Mouse (Mus musculus) kidney, adult 2 months (tissue): ENCODE measurements at regions not wholly inside any gene's neighbourhood (a gene's known extent, or its start where the extent isn't known, plus 50 kb on each side); places are given as distances from the start of the nearest gene placed in this dataset.

Experiments
- CTCF ChIP-seq: fragments of 200-500 bp; conservative IDR thresholded peaks from 2 replicates; pipeline ENCODE4 v1.5.1; 2011; ENCODE audit warnings: low read depth, mild to moderate bottlenecking, control low read depth, low read length, moderate library complexity, mixed read lengths; ENCODE audit not compliant: insufficient read depth, insufficient read length
- POLR2A ChIP-seq: fragments of 200-500 bp; IDR thresholded peaks from one replicate; pipeline ENCODE4 v1.6.1; 2011; ENCODE audit warnings: low read depth, low read length, control low read depth

DNA sequence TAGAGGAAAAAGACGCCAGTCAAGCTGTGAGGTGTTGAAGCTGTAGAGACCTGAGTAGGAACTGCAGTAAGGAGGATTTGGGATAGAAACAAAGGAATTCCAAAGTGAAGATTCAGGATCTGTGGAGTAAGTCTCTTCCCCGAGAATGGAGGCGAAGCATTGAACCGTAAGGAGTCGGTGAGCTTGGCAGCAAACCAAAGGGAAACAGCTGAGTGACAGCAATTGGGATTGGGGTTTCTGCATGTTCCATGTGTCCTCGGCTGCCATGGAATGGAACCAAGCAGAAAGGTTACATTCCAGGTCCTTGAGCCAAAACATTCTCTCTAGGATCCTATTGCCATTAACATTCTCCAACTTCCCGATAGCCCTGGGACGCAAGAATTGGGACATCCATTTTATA lies 152.9 kb downstream of the Pja1 start:
- TF ChIP-seq CTCF (no peak), POLR2A (no peak)
